Mouse (Mus musculus) neural tube, embryonic 12.5 days (tissue): ENCODE measurements around the gene Adgrl2. TPM values are rescaled to one million over a fixed set of nuclear protein-coding genes. Genes with fewer than 3 reads are reported as not detected.

Experiments used
- ATAC-seq: fragments of 200-750 bp; cut with Nextera tagmentation; 2 replicates; pipeline ENCODE4 v1.8.0; 2017; ENCODE audit warnings: low read depth, mild to moderate bottlenecking, moderate TSS enrichment, moderate library complexity; ENCODE audit not compliant: low FRiP score
- H3K27ac ChIP-seq: fragments of 300-500 bp; sonication (generic); 2 replicates; pipeline ENCODE4 v1.5.1; 2016
- H3K27me3 ChIP-seq: fragments of 300-500 bp; sonication (generic); replicated peaks from 2 replicates; pipeline ENCODE4 v1.6.1; 2016; ENCODE audit warnings: mild to moderate bottlenecking
- H3K36me3 ChIP-seq: fragments of 300-500 bp; sonication (generic); 2 replicates; pipeline ENCODE4 v1.6.1; 2016; ENCODE audit warnings: mild to moderate bottlenecking
- H3K4me1 ChIP-seq: fragments of 300-500 bp; sonication (generic); 2 replicates; pipeline ENCODE4 v1.6.1; 2016
- H3K4me2 ChIP-seq: fragments of 300-500 bp; sonication (generic); replicated peaks from 2 replicates; pipeline ENCODE4 v1.6.1; 2016; ENCODE audit warnings: mild to moderate bottlenecking
- H3K4me3 ChIP-seq: fragments of 300-500 bp; sonication (generic); 2 replicates; pipeline ENCODE4 v1.5.1; 2016
- H3K9ac ChIP-seq: fragments of 300-500 bp; sonication (generic); 2 replicates; pipeline ENCODE4 v1.6.1; 2016; ENCODE audit warnings: mild to moderate bottlenecking
- H3K9me3 ChIP-seq: fragments of 300-500 bp; sonication (generic); 2 replicates; pipeline ENCODE4 v1.6.1; 2016; ENCODE audit warnings: mild to moderate bottlenecking
- WGBS: fragments of 180-500 bp; shearing (Covaris S2); methylation state at CpG from one replicate; pipeline ENCODE4 v1.1.7; 2016; 5-methylcytosine and 5-hydroxymethylcytosine counted together
- polyA plus RNA-seq: library from polyadenylated mRNA; unstranded; fragments of >200 nt; fragmentation: Nextera tagmentation; extraction: Ambion mirVana; gene quantifications from 2 replicates; pipeline ENCODE4 v1.2.1, GENCODE M21; 2016

Adgrl2 gene
- polyA plus RNA-seq, 1 experiment from 2014 or later: 102 TPM

- no peaks in the 10 kb centered on the region for H3K9me3 ChIP-seq
- H3K9ac ChIP-seq: no peak overlapping the region
- H3K36me3 ChIP-seq: no peaks in the 10 kb centered on the region
- peaks cover 20% of the 10 kb centered on the region for H3K4me1 ChIP-seq
- WGBS: 51% methylated on average over 14 of the region's 14 CpGs
- no peaks in the 10 kb centered on the region for H3K27me3 ChIP-seq
- H3K4me2 ChIP-seq: no peak overlapping the region
- H3K27ac ChIP-seq: no peak overlapping the region
- peak; percentile 65 for ATAC-seq
- no peak overlapping the region for H3K4me3 ChIP-seq
These were observed 77.2 kb downstream of the Adgrl2 start for GRCm38 (mm10) chr3:148912944-148913684.

GRCm38 (mm10) chr3:148912536-148912935, 77.8 kb downstream of the Adgrl2 start:
- no peaks in the 10 kb centered on the region for H3K36me3 ChIP-seq
- H3K4me2 ChIP-seq: no peak overlapping the region
- no peak for ATAC-seq
- WGBS: 75% methylated on average over 6 of the region's 6 CpGs
- H3K27me3 ChIP-seq: no peaks in the 10 kb centered on the region
- H3K4me3 ChIP-seq: no peak overlapping the region
- H3K9ac ChIP-seq: no peak overlapping the region
- H3K27ac ChIP-seq: no peak overlapping the region
- no peaks in the 10 kb centered on the region for H3K9me3 ChIP-seq
- H3K4me1 ChIP-seq: peaks cover 20% of the 10 kb centered on the region

GRCm38 (mm10) chr3:148907873-148908272, 82.5 kb downstream of the Adgrl2 start:
- no peak for ATAC-seq
- Histone ChIP-seq H3K27ac (no peak overlapping the region), H3K4me3 (no peak overlapping the region), H3K36me3 (no peaks in the 10 kb centered on the region), H3K27me3 (no peaks in the 10 kb centered on the region), H3K4me2 (no peak overlapping the region), H3K9ac (no peak overlapping the region), H3K9me3 (no peaks in the 10 kb centered on the region), H3K4me1 (peaks cover 8% of the 10 kb centered on the region)
- 79% methylated on average over 3 of the region's 3 CpGs for WGBS

- Histone ChIP-seq H3K4me1 (peaks cover 7% of the 10 kb centered on the region), H3K27me3 (no peaks in the 10 kb centered on the region), H3K9ac (no peak overlapping the region), H3K4me3 (no peak overlapping the region), H3K4me2 (no peak overlapping the region), H3K9me3 (no peaks in the 10 kb centered on the region), H3K27ac (no peak overlapping the region), H3K36me3 (no peaks in the 10 kb centered on the region)
- ATAC-seq: no peak
- 80% methylated on average over 6 of the region's 6 CpGs for WGBS
These were observed 83.2 kb downstream of the Adgrl2 start for GRCm38 (mm10) chr3:148907024-148907778.

- H3K4me2 ChIP-seq: no peak overlapping the region
- ATAC-seq: no peak
- H3K27ac ChIP-seq: no peak overlapping the region
- H3K9ac ChIP-seq: no peak overlapping the region
- H3K9me3 ChIP-seq: no peaks in the 10 kb centered on the region
- H3K36me3 ChIP-seq: no peaks in the 10 kb centered on the region
- no peaks in the 10 kb centered on the region for H3K27me3 ChIP-seq
- no peak overlapping the region for H3K4me3 ChIP-seq
- WGBS: 78% methylated on average over 13 of the region's 13 CpGs
- peaks cover 7% of the 10 kb centered on the region for H3K4me1 ChIP-seq
These were observed 84.2 kb downstream of the Adgrl2 start for GRCm38 (mm10) chr3:148905906-148906779.

- Histone ChIP-seq H3K27ac (no peak overlapping the region), H3K36me3 (no peaks in the 10 kb centered on the region), H3K9ac (no peak overlapping the region), H3K27me3 (no peaks in the 10 kb centered on the region), H3K4me1 (peaks cover 7% of the 10 kb centered on the region), H3K4me3 (no peak overlapping the region), H3K9me3 (no peaks in the 10 kb centered on the region), H3K4me2 (no peak overlapping the region)
- no peak for ATAC-seq
- 84% methylated on average over 7 of the region's 7 CpGs for WGBS
These were observed 84.9 kb downstream of the Adgrl2 start for GRCm38 (mm10) chr3:148905435-148905834.

GRCm38 (mm10) chr3:148899857-148900256, 90.5 kb downstream of the Adgrl2 start:
- 20% methylated on average over 6 of the region's 6 CpGs for WGBS
- Histone ChIP-seq H3K9me3 (no peaks in the 10 kb centered on the region), H3K27ac (no peak overlapping the region), H3K4me2 (no peak overlapping the region), H3K9ac (no peak overlapping the region), H3K36me3 (no peaks in the 10 kb centered on the region), H3K27me3 (no peaks in the 10 kb centered on the region), H3K4me3 (no peak overlapping the region), H3K4me1 (peaks cover 32% of the 10 kb centered on the region)
- ATAC-seq: no peak

- no peak overlapping the region for H3K4me2 ChIP-seq
- H3K36me3 ChIP-seq: no peaks in the 10 kb centered on the region
- no peak overlapping the region for H3K4me3 ChIP-seq
- whole genome bisulfite sequencing: 34% methylated on average over 6 of the region's 6 CpGs
- H3K9ac ChIP-seq: no peak overlapping the region
- H3K27ac ChIP-seq: no peak overlapping the region
- no peaks in the 10 kb centered on the region for H3K9me3 ChIP-seq
- no peaks in the 10 kb centered on the region for H3K27me3 ChIP-seq
- peaks cover 34% of the 10 kb centered on the region for H3K4me1 ChIP-seq
- ATAC-seq: no peak
These were observed 90.9 kb downstream of the Adgrl2 start for GRCm38 (mm10) chr3:148899416-148899815.

- no peak for ATAC-seq
- Histone ChIP-seq H3K4me2 (no peak overlapping the region), H3K9me3 (no peaks in the 10 kb centered on the region), H3K4me1 (peaks cover 34% of the 10 kb centered on the region), H3K27me3 (no peaks in the 10 kb centered on the region), H3K9ac (no peak overlapping the region), H3K4me3 (no peak overlapping the region), H3K36me3 (no peaks in the 10 kb centered on the region), H3K27ac (no peak overlapping the region)
- WGBS: 68% methylated on average over 8 of the region's 8 CpGs
These were observed 91.7 kb downstream of the Adgrl2 start for GRCm38 (mm10) chr3:148898535-148899250.

- Histone ChIP-seq H3K27me3 (no peaks in the 10 kb centered on the region), H3K9me3 (no peaks in the 10 kb centered on the region), H3K36me3 (no peaks in the 10 kb centered on the region), H3K4me1 (peaks cover 34% of the 10 kb centered on the region), H3K4me3 (no peak overlapping the region), H3K4me2 (peak overlapping the region; percentile 12), H3K27ac (no peak overlapping the region), H3K9ac (no peak overlapping the region)
- ATAC-seq: peak; percentile 72
- WGBS: 15% methylated on average over 10 of the region's 10 CpGs
These were observed 94.1 kb downstream of the Adgrl2 start for GRCm38 (mm10) chr3:148896281-148896680.

- Histone ChIP-seq H3K4me2 (peak overlapping the region; percentile 12; the same call in 1 of the 2 replicates), H3K4me1 (peaks cover 34% of the 10 kb centered on the region), H3K36me3 (no peaks in the 10 kb centered on the region), H3K27ac (no peak overlapping the region), H3K9ac (no peak overlapping the region), H3K9me3 (no peaks in the 10 kb centered on the region), H3K4me3 (no peak overlapping the region), H3K27me3 (no peaks in the 10 kb centered on the region)
- ATAC-seq: peak; percentile 33
- 69% methylated on average over 13 of the region's 13 CpGs for WGBS
These were observed 94.8 kb downstream of the Adgrl2 start for GRCm38 (mm10) chr3:148895396-148896109.
